Mouse (Mus musculus) kidney, postnatal 25 days (tissue): ENCODE measurements at regions not wholly inside any gene's neighbourhood (a gene's known extent, or its start where the extent isn't known, plus 50 kb on each side); places are given as distances from the start of the nearest gene placed in this dataset.

ENCODE experiments used
- DNase-seq, 2 experiments: peaks; one replicate each; pipeline ENCODE4 v3.0.0; 2021; ENCODE audit warnings: mixed read lengths in 2 of 2

GRCm38 (mm10) chr13:39774554-39774953, 586.7 kb downstream of the Ofcc1 start:
- no peak for DNase-seq

GRCm38 (mm10) chr13:39774111-39774510, 587.1 kb downstream of the Ofcc1 start:
- no peak for DNase-seq

- DNase-seq: no peak
These were observed 592.0 kb downstream of the Ofcc1 start for GRCm38 (mm10) chr13:39769228-39769627.

GRCm38 (mm10) chr13:39766897-39767296, 594.4 kb downstream of the Ofcc1 start:
- DNase-seq: no peak
